Mouse (Mus musculus): ENCODE measurements at regions not wholly inside any gene's neighbourhood (a gene's known extent, or its start where the extent isn't known, plus 50 kb on each side); places are given as distances from the start of the nearest gene placed in this dataset.

GRCm38 (mm10) chr9:61291646-61292045 lies 80.5 kb upstream of the Tle3 start:
- DNase-seq (ENCODE audit: low read depth, low spot score): no peak

GRCm38 (mm10) chr9:61292501-61292900 lies 79.7 kb upstream of the Tle3 start:
- no peak for DNase-seq (ENCODE audit: low read depth, low spot score)

GRCm38 (mm10) chr9:61293223-61293985 lies 78.8 kb upstream of the Tle3 start:
- no peak for DNase-seq (ENCODE audit: low read depth, low spot score)

GRCm38 (mm10) chr9:61295001-61295400 lies 77.2 kb upstream of the Tle3 start:
- DNase-seq (ENCODE audit: low read depth, low spot score): no peak

- DNase-seq (ENCODE audit: low read depth, low spot score): no peak
Observed at GRCm38 (mm10) chr9:61296311-61296947, 75.7 kb upstream of the Tle3 start.

GRCm38 (mm10) chr9:61297385-61297784 lies 74.8 kb upstream of the Tle3 start:
- DNase-seq (ENCODE audit: low read depth, low spot score): no peak

GRCm38 (mm10) chr9:61299873-61300560 lies 72.1 kb upstream of the Tle3 start:
- DNase-seq (ENCODE audit: low read depth, low spot score): no peak

GRCm38 (mm10) chr9:61301070-61301469 lies 71.1 kb upstream of the Tle3 start:
- DNase-seq (ENCODE audit: low read depth, low spot score): no peak

- no peak for DNase-seq (ENCODE audit: low read depth, low spot score)
Observed at GRCm38 (mm10) chr9:61302724-61303123, 69.4 kb upstream of the Tle3 start.

- DNase-seq (ENCODE audit: low read depth, low spot score): no peak
Observed at GRCm38 (mm10) chr9:61306306-61306705, 65.9 kb upstream of the Tle3 start.

GRCm38 (mm10) chr9:61309096-61309495 lies 63.1 kb upstream of the Tle3 start:
- no peak for DNase-seq (ENCODE audit: low read depth, low spot score)

- DNase-seq (ENCODE audit: low read depth, low spot score): no peak
Observed at GRCm38 (mm10) chr9:61309768-61310493, 62.2 kb upstream of the Tle3 start.

- DNase-seq (ENCODE audit: low read depth, low spot score): no peak
Observed at GRCm38 (mm10) chr9:61310574-61310973, 61.6 kb upstream of the Tle3 start.

GRCm38 (mm10) chr9:61311604-61312003 lies 60.6 kb upstream of the Tle3 start:
- peak; percentile 40 for DNase-seq (ENCODE audit: low read depth, low spot score)

GRCm38 (mm10) chr9:61314630-61315179 lies 57.5 kb upstream of the Tle3 start:
- no peak for DNase-seq (ENCODE audit: low read depth, low spot score)

GRCm38 (mm10) chr9:61315371-61316298 lies 56.5 kb upstream of the Tle3 start:
- no peak for DNase-seq (ENCODE audit: low read depth, low spot score)

GRCm38 (mm10) chr9:61316442-61316841 lies 55.7 kb upstream of the Tle3 start:
- no peak for DNase-seq (ENCODE audit: low read depth, low spot score)

- no peak for DNase-seq (ENCODE audit: low read depth, low spot score)
Observed at GRCm38 (mm10) chr9:61319721-61320120, 52.4 kb upstream of the Tle3 start.

- DNase-seq (ENCODE audit: low read depth, low spot score): no peak
Observed at GRCm38 (mm10) chr9:61321314-61321713, 50.9 kb upstream of the Tle3 start.

- no peak for DNase-seq (ENCODE audit: low read depth, low spot score)
Observed at GRCm38 (mm10) chr9:61321825-61322224, 50.3 kb upstream of the Tle3 start.

GRCm38 (mm10) chr9:61322333-61322732 lies 49.8 kb upstream of the Tle3 start:
- no peak for DNase-seq (ENCODE audit: low read depth, low spot score)
